Mouse (Mus musculus): ENCODE measurements around the gene Ikbkg.
"Not testable (repeated sequence)": the region's sequence is repeated elsewhere in the genome, so short reads cannot be mapped to it uniquely, and the experiment has no call there.

The Ikbkg gene

DNA sequence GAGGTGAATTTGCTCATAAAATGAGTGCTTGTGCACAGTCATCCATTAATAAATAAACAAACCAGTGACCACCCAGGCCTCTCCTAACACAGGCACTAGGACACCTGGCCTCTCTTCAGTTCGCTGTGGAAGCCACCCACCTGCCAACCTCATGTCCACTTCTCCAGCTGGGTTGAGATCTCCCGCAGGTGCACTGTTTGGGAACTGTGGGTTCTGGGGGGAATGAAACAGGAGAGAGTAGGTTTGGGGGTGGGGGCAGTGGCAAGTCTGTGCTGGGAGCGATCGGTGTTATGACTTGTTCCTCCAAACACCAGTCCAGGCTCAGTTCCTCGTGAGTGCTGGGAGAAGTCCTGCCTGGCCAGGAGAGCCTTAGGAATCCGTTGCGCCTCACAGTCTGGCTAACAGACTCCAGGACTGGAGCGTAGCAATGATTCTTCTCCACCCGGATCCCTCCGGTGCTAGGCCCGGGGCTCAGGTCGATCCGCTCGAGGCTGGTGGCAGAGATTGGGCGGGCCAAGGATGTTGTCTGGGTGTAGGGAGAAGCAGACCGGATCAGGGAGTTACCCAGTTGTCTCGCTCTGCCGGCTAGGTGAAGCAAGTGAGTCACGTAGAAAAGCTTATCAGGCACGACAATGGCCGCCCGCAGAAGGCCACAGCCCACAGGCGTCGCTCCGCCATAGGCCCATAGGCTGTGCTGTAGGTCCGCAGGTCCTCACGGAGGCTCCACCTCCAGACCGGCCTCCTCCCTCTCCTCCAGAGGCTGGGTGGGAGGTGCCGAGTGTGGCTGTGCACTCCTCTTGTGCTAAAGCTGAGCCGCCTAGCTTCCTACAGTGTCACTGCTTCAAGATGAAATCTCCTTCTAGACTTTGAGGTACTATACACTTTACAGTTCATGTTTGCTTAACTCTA, at the start of gene Ikbkg, which contains the start of gene Fam3a:
Gene Ikbkg, plus strand, starts transcription at position 756 of the 909 bp plus-strand sequence.
Gene Fam3a, minus strand, starts transcription at position 738 of the 909 bp plus-strand sequence.
- DNase-seq (ENCODE audit: low read depth): peak; percentile 73

DNA sequence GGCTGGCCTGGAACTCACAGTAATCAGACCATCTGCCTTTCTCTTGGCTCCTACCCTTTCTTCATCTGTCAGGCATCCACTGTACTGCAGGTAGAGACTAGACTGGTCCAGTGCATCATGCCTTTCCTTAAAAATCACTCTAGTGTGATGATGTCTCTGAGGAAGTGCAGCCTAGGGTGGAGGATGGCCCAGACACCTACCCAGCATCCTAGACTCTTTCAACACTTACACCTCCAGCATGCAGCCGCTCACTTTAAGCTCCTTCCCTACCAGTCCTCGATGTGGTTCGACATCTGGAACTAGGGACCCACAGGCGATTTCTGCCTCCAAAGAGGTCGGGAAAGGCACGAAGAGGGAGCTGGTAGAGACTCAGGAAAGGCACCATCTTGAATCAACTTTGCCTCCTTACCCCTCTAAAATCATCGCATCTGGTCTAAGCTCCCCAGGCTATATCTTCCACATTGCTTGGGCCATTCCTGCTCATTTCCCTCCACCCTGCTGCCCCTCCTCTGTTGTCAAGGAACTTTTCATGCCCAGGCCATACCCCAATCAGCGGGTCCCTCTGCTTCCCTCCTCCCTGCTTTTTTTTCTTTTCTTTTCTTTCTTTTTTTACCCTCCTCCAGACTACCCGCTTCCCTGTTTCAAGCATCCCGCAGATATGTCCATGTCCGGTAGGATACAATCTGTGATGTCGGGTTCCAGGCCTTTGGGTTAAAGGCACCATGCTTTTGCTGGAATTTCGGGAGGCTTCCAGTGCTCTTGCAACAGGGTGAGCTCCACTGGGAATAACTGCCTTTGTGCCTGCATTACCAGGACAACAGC, 40.2 kb upstream of the Ikbkg start:
- no peak for DNase-seq (ENCODE audit: low read depth)

DNA sequence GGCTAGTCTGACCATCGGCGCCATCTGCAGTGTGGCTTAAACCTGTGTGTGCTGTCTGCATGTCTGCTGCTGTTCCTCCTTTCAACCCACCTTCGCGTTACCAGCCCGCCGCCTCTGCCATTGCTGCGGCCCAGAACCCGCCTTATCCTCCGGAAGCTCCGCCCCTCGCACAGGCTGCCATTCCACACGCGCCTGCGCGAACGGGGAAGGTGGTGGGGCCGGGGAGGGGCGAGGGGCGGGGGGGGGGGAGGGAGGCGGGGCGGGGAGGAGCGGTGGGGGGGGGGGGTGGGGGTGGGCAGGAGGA, 39.7 kb upstream of the Ikbkg start, which contains the start of gene Lage3:
Gene Lage3, minus strand, starts transcription at position 152 of the 304 bp plus-strand sequence.
- peak; percentile 22 for DNase-seq (ENCODE audit: low read depth)

DNA sequence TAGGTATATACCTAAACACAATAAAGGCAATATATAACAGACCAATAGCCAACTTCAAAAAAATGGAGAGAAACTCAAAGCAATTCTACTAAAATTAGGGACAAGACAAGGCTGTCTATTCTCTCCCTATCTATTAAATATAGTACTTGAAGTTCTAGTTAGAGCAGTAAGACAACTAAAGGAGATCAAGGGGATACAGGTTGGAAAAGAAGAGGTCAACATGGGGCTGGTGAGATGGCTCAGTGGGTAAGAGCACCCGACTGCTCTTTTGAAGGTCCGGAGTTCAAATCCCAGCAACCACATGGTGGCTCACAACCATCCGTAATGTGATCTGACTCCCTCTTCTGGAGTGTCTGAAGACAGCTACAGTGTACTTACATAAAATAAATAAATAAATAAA, 36.0 kb upstream of the Ikbkg start:
- DNase-seq (ENCODE audit: low read depth): not testable (repeated sequence)

DNA sequence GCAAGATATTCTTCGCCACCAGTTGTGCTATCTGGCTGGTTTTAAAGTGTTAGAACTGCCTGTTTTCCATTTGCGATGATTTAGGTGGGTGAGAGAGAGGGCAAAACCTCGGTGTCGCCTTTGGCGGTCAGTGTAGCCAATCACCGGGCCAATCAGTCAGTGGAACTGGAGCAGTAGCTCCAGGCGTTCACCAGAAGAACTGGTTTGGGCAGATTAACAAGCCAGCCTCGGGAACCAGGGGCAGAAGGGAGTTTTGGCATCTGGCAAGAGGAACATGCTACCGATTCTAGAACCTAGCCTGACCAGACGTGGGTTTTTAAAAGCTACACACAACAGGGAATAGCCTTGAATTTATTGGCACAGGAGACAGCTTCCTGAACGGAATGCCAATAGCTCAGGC, 33.9 kb upstream of the Ikbkg start:
- DNase-seq (ENCODE audit: low read depth): no peak

DNA sequence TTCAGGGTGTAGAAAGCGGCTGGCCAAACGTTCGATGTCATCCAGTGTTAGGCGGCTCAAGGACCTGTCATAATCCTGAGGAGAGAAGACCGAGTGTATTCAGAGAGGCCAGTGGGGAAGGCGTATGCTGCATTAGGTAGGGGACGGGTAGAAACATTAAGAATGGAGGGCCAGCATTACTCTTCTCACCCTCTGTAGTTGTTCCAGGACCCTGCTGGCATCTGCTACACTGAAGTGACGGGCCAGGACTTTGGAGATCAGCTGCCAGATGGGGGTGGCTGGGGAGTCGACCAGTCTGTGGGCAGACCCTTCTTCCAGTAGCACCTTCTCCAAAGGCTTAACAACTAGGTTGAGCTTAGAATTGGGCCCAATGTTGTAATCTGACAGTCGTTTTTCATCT, 25.6 kb upstream of the Ikbkg start:
- DNase-seq (ENCODE audit: low read depth): no peak

DNA sequence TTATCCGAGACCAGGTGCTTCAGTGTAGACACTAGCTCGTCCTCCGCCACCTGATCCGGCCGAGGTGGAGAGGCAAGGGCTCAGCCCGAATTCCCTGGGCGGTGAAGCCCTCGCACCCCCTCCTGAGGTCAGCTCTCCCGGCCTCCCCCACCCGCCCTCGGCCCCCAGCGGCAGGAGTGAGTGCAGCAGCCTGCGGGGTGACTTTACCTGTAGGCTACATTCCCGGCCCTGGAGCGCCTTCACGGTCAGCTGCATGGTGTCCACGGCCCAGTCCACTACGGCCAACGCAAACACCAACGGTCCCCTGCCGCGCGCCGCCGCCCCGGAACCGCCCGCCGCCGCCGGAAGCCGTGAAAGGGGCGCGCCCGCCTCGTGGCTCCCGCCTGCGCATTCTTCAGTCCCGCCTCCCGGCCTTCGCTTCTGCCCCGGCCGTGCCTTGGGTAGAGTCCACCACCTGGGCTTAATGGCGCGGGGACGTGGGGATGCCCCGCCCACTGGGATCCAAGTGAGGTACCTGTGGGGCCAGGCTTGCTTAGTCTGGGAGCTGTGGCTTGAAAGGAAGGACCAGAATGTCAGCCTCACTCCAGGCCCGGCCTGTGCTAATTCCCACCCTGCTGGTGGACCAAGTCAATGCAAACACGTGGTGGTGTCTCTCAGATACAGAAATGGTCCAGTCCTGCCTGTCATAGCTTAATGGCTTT, 24.7 kb upstream of the Ikbkg start:
- no peak for DNase-seq (ENCODE audit: low read depth)

DNA sequence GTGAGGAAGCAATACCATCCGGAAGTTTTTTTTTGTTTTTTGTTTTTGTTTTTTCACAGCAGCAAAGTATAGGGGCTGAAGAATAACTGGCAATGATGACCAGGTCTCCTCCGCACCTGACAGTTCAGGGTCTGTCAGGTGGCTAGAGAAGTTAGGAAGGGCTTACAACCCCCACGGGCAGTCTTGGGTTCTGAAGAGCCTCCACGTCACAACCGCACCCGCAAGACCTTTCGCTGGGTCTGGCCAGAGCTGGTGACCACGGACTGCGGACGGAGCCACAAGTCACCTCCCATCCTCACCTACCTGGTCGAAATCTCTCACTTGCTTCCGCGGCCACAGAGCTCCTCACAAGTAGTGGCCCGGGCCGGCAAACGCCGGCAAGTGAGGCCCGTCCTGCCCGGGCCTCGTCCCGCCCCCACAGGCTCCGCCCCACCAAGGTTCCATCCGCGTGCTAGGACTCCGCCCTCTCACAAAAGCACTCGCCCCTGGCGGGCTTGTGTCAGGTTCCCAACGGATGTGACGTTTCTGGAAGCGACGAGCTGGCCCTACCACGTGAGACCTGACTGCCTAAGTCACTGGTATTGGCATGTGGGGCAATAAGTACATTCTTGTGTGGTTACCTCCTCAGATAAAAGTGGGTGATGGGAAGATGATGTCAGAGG, 20.1 kb upstream of the Ikbkg start, which contains the start of the genes Ubl4a and Slc10a3:
Gene Ubl4a, minus strand, starts transcription at position 331 of the 662 bp plus-strand sequence.
Gene Slc10a3, minus strand, starts transcription at position 462 of the 662 bp plus-strand sequence.
- peak; percentile 83 for DNase-seq (ENCODE audit: low read depth)

DNA sequence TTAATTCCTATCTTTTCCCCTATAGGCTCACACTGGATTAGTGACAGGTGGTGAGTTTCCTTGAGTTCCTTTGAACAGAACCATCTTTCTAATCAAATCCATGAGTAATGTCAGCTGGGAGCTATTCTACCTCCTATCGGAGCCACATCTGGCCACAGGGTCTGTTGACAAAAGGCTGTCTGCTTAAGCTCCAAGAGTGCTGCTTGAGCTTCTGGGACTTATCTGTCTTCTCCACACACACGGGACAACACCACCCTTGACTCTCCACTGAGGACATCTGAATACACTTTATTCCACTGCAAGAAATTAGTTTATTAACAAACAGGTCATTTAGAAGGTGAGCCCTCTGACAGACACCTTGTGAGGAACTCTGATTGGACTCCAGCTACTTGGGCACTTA, 8.6 kb upstream of the Ikbkg start:
- no peak for DNase-seq (ENCODE audit: low read depth)

DNA sequence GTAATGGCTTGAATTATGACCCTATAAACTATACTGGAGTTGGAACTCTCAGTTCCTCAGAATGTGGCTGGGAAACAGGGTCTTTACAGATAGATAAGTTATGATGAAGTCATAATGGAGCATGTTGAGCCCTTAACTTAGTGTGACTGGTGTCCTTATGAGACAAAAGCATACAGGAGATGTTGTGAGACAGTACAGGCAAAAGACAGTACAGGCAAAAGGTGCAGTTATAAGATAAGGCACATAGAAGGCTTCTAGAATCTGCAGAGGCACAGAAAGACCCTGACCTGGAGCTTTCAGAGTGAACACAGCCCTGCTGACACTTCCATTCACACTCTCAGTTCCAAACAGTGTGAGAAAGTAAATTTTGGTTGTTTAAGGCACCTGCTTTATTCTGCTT, 4.9 kb upstream of the Ikbkg start:
- no peak for DNase-seq (ENCODE audit: low read depth)

DNA sequence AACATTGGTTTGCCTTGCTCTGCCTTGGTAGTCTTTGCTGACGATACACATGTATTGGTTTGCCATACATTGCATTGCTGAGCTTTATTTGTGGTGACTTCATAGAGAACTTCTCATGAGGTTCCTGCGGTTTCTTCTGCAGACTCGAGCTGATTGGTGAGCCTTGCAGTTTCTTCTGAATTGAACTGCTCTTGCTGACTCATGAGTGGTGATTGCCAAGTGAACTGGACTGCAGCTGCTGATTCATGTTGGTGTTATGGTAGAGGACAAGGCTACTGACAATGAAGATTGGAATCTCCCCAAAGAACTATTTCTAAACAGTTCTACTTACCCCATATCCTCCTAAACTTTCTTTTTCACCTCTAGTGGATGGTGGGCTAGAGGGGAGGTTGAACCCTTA, 7.0 kb downstream of the Ikbkg start:
- no peak for DNase-seq (ENCODE audit: low read depth)

DNA sequence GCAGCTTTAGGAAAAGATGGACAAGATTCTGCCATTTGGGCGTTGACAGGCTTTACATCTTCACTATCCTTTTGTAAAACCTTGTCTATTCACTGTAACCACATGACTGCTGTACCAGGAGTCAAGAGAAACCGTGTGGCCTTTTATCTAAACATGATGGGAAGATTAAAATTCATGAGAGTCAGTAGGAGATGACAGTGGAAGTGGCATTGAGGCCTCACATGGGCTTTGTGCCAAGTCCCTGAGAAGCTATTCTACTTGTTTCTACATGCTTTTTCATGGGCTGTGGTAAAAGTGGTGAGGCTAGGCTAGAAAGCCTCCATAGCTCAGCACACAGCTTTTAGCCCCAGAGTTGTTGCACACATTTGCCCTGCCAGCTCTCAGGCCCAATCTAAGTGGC, 15.2 kb downstream of the Ikbkg start:
- no peak for DNase-seq (ENCODE audit: low read depth)

DNA sequence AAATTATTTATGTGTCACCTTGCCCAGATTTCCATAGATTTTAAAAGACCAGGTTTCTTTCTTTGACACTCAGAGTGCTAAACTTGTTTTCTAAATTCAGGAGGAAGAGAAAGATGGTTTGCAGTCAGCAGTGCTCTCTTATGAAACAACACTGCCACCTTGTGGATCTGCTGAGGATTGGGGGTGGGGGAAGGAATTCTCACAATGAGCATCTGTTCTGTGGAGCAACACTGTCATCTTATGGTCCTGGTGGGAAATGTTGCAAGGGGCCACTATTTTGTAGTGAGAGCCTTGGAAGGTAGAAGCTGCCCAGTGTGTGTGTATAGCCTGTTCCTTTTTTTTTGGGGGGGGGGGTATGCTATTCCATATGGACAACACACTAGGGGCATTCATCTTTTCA, 20.3 kb downstream of the Ikbkg start:
- DNase-seq (ENCODE audit: low read depth): no peak

DNA sequence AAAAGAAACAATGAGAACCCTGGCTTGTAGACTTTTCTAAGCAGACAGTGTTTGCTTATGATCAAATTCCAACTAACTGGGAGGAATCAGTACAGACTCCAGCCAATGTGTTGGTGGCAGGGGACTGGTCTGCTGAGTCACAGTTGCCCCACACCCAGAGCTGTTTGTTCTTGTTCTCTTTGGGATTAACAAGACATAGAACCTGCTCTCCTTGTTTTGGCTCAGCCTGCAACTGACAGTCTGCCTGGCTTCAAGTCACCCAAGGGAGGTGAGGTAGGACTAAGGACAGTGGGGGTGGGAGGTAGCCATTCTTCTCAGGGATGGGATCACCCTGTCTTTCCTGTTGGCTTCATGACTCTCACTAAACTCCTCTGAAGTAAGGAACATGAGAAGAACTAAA, 31.4 kb downstream of the Ikbkg start:
- DNase-seq (ENCODE audit: low read depth): no peak

DNA sequence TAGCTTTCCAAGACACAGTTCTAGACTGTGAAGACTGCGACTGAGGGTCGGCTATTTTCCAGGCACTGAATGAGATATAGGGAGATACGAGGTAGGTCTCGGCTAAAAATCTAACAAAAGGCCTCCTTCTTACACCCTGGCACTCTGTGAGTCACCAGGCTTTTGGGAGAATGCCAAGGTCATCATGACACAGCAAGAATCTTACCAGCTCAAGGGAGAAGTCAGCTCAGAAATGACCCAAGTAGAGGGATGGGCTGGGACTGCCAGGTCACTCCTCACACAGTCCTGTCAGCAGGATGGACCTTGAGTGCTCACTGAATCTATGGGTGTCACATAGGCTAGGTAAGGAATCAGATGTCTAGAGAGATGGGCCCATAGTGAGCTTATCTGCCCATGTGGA, 32.1 kb downstream of the Ikbkg start:
- peak; percentile 68 for DNase-seq (ENCODE audit: low read depth)

DNA sequence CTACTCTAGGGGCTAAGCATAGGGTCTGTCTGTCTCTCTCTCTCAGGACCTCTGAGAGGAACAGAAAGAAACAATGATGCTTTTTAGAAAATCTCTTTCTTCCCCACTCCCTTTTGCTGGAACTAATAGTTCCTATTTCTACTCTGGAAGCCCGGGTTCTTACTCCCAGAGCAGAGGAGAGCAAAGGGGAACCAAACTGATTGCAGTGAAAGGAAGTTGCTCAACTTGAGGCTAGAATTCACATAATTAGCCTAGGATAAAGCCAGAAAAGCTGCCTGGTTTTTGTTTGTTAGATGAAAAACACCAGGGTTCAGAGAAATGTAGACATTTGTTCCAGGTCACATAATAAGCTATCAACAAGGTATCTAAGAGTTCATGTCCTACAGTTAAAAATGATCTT, 33.2 kb downstream of the Ikbkg start:
- no peak for DNase-seq (ENCODE audit: low read depth)

DNA sequence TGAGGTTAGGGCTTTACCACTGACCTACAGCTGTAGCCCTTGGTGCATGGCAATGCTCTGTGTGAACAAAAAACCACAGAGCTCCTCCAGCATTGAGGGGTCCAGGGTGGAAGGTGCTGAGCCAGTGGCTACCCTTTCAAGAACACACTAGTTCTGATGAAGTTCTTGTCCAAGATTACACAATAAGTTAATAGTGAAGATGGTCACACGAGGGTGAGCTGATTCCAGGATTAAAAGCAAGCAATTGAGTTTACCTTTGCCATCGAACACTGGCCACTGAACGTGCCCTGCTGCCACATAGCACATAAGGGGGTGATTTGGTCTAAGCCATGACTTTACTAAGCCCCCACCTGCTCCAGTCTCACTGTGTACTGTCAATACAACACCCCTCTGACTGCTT, 34.0 kb downstream of the Ikbkg start:
- DNase-seq (ENCODE audit: low read depth): no peak

DNA sequence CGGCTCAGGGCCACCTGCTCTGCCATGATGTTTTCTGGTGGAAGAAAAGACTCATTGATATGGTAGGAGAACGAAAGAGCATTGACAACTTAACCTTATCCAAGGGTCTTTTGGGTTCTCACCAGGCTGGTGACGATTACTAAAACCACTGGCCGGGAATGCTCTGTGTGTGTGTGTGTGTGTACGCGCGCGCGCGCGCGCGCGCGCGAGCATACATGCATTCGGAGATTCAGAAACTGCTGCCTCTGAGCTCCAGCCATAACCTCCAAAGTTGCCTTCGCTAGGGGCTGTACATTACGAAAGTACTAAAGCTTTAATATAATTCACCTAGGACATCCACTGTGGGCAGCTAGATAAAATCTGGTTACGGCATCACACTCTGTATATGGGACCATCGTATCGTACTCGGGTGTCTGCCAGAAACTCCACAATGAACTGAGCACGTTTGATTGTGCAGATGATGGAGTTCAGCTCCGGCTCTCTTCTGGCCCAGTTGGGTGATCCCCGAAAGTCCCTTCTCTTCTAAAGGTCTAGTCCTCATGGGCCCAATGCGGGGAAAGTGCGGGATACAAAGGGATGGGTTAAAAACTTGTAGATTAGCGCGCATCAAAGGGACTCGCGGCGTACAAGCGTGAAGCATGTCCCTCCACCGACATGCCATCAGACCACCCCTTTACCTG, 35.2 kb downstream of the Ikbkg start:
- no peak for DNase-seq (ENCODE audit: low read depth)

DNA sequence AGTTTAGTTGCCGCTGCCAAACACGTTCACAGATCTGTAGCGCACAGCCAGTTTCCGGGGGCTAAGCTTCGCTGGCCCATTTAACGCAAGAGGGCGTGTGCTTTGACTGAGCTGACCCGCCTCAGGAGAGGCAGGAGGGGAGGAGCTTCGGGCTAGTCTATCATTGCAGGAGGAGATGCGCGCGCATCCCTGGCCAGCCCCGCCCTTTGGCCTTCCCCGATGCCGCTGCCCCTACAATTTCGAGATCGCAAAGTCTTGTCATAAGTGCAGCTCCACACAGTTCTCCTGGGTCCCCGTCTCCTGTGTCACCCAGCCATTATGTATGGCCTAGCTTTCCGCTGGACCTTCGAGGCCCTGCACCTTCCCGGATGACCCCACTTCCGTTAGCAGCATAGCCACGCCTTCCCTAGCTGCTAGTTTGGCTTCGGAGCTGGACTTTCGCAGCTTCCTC, 35.8 kb downstream of the Ikbkg start, which contains the start of gene G6pdx:
Gene G6pdx, minus strand, starts transcription at position 369 of the 451 bp plus-strand sequence.
- peak; percentile 65 for DNase-seq (ENCODE audit: low read depth)

DNA sequence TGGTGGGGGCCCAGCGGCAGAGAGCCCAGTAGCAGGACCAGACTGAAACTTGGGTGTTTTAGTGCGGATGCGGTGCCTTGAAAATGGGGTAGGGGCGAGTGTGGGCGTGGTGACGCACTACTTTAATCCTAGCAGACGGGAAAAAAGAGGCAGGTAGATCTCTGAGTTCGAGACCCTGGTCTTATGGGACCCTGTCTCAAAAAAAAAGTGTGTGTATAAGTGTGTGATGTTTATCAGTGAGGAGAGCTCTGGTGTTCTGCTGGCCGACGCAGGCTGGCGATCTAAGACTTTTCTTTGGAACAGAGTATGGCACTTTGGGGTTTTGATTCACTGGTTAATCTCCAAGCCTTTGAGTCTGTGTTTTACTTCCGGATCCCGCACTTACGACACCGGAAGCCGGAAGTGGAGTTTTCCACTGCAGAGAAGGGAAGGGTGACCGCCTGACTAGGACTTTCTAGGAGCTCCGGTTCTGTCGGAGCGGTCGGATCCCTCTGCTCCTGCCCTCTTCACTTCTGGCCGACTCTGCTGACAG, 36.3 kb downstream of the Ikbkg start:
- DNase-seq (ENCODE audit: low read depth): no peak
